Mouse (Mus musculus): ENCODE measurements around the gene Tm4sf4.

Gene Tm4sf4

DNA sequence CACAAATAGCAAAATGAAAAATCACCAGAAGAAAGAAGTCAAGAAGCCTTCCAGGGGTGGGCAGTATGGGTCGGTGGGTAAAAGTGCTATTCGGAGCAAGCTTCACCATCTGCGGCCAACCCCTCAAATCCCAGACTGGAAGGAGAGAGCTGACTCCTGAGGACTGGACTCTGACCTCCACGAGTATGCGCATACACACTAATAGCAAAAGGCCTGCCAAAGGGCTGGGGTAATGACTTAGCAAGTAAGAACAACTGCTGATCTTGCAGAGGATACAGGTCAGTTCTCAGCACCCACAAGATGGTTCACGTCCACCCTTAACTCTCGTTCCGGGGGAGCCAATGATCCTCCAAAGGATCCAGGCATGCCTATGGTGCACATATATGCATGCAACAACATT, 49.3 kb downstream of the Tm4sf4 start:
- in situ Hi-C loops (cut with MboI, MseI), result no loop called here

DNA sequence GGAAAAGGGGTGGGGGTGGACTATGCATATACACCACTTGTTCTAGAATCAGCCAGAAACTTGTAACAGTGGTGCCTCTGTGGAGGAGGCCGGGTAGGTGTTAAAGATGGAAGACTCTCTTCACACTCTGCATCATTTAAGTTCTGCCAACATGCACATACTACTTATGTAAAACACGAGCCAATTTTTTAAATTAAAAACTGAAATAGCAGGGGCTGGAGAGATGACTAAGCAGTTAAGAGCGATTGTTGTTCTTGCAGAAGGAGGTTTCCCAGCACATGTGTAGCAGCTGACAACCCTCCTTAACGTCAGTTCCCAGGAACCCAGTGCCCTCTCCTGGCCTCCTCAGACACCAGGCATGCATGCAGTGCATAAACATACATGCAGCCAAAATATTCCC, 55.5 kb downstream of the Tm4sf4 start:
- in situ Hi-C loops (cut with MboI, MseI), result no loop called here

DNA sequence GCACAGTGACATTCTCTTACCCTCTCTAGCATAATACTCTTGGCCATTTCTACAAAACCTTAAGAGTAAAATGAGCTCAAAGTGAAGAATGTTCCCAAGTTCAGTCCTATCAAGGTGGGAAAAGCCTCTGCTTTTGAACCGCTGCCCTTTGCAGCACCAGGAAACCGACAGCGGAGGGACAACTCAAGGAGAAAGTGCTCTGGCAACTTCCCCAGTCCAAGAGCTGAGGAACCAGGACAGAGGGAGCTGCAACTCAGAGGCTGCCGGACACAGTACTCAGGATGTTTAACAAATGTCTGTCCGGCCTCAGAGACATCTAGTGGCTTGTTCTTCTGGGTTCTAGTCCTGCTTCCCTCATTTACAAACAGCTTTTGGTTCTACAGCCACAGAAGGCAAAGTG, 56.9 kb downstream of the Tm4sf4 start:
- in situ Hi-C loops (cut with MboI, MseI), result no loop called here

DNA sequence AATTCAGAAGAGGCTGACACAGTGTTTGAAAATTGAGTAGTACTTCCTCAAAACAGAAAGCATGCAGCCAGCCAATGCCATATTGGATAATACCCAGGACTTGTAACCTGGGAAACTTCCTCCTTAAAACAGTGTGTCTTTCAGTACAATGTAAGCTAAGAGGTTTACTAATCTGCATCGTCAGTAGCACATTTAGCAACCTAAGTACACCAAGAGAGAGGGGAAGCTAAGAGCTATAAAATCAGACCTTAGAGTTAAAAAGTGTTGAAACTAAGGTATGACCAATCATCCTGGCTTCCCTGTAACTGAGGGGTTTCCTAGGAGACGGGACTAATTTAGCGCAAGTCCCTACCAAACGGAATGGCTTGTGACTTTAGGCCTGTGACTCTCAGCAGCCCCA, 61.0 kb downstream of the Tm4sf4 start:
- in situ Hi-C loops (cut with MboI, MseI), result no loop called here

DNA sequence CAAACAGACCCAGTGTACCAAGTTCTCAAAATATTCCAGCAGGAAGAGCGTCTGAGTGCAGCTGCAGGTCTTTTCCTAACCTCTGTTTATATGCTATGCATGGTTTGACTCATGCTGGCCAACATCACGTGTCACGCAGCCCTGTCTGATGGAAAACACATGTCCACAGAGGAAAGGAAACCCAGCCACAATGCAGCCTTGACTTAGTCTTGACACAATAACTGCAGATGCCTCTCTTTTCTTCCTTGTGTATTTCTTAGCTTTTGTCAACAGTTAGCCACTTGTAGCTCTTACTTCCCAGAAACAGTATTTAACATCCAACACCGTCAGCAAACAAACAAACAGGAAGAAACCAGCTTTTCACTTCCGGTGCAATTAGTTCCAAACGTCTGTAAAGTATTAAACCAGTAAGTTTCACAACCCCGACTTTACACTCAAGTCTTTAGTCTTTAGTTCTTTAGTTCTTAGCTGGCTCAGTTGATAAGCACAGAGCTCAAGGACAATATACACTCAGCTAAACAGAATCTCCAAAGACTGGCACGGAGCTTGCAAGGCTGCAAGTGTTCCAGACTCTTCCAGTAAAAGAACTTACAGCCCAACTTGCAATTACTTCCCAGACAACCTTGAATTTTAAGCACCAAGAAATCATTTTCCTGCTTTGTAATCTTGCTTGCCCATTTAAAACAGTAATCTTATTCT, 62.5 kb downstream of the Tm4sf4 start:
- in situ Hi-C loops (cut with MboI, MseI), result no loop called here

Data from regulatory T cell (primary cell).